Comparison of ENCODE assay signal across 16 mouse cellular contexts in the genomic region with DNA sequence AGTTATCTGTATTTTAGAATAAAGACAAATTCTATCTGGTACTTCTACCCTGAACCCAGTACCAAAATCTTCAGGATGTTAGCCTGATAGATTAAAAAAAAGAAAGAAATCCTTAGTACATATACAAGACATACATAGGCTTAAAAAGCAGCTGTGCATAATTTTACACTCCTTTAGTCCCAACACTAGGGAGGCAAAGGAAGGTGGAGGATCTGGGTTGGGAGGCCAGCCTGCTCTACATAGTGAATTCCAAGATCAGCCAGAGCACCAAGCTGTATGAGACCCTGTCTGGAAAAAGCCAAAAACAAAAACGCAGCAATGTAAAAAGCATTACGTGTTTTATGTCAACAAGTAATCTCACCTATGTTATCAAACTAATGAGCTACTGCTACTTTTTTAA. TPM values are rescaled to one million over a fixed set of nuclear protein-coding genes. Genes with fewer than 3 reads are reported as not detected.
DNase-seq lines count a peak whose midpoint lies in the region; ATAC-seq and TF ChIP-seq lines count a peak whose summit lies in the region.
"Had no signal": no experiment of that assay in that cellular context is flagged by ENCODE, and none has a peak within 500 bp of the region (broad histone marks: within the 10 kb centered on the region; RNA-seq: fewer than 3 reads in every experiment).

No protein-coding gene starts in this region.

- TF ChIP-seq CTCF in gastrocnemius, adult 2 months (IDR thresholded peaks at IDR 0.05): no peak
- TF ChIP-seq CTCF in intestine, postnatal 0 days (IDR thresholded peaks at IDR 0.05; ENCODE audit: low read depth): no peak
- no peak for TF ChIP-seq CTCF in stomach, postnatal 0 days (IDR thresholded peaks at IDR 0.05; ENCODE audit: low read depth)
- TF ChIP-seq CTCF in left cerebral cortex, adult 2 months (IDR thresholded peaks at IDR 0.05): no peak

- no peak overlapping the region for H3K9ac ChIP-seq in intestine, embryonic 14.5 days (ENCODE audit: low read length)
- H3K9ac ChIP-seq in intestine, postnatal 0 days (ENCODE audit: low read depth, low read length): no peak overlapping the region
- no peak overlapping the region for H3K9ac ChIP-seq in stomach, embryonic 14.5 days (replicated peaks; ENCODE audit: low read depth, low read length)
- no peak overlapping the region for H3K9ac ChIP-seq in stomach, postnatal 0 days (ENCODE audit: low read length)
- H3K9ac ChIP-seq: stomach, embryonic 15.5 days had no signal

- no peaks in the 10 kb centered on the region for H3K27me3 ChIP-seq in intestine, embryonic 14.5 days (replicated peaks; ENCODE audit: control insufficient read depth, insufficient read depth, low read length)
- H3K27me3 ChIP-seq in intestine, postnatal 0 days (replicated peaks; ENCODE audit: control insufficient read depth, insufficient read depth, low read length): no peaks in the 10 kb centered on the region
- H3K27me3 ChIP-seq in stomach, embryonic 14.5 days (ENCODE audit: control insufficient read depth, insufficient read depth, low read length): no peaks in the 10 kb centered on the region
- H3K27me3 ChIP-seq in stomach, postnatal 0 days (ENCODE audit: control insufficient read depth, insufficient read depth, low read length): no peaks in the 10 kb centered on the region
- H3K27me3 ChIP-seq: stomach, embryonic 15.5 days had no signal

- intact Hi-C loops in gastrocnemius, adult 2 months (cut with DNase I): no loop called here
- intact Hi-C loops in left cerebral cortex, adult 2 months (cut with DNase I): no loop called here

- peaks cover 42% of the 10 kb centered on the region for H3K36me3 ChIP-seq in intestine, embryonic 14.5 days (ENCODE audit: control insufficient read depth, insufficient read depth, low read length)
- H3K36me3 ChIP-seq in intestine, postnatal 0 days (ENCODE audit: control insufficient read depth, insufficient read depth): peaks cover 8% of the 10 kb centered on the region
- peaks cover 19% of the 10 kb centered on the region for H3K36me3 ChIP-seq in stomach, embryonic 14.5 days (ENCODE audit: control insufficient read depth, insufficient read depth, low read length)
- H3K36me3 ChIP-seq in stomach, postnatal 0 days (ENCODE audit: control insufficient read depth, insufficient read depth, low read length): no peaks in the 10 kb centered on the region

- 74% methylated on average over 2 of the region's 2 CpGs for WGBS in intestine, embryonic 14.5 days
- 52% methylated on average over 2 of the region's 2 CpGs for WGBS in intestine, postnatal 0 days
- 70% methylated on average over 2 of the region's 2 CpGs for whole genome bisulfite sequencing in stomach, embryonic 14.5 days
- 48% methylated on average over 2 of the region's 2 CpGs for WGBS in stomach, postnatal 0 days

- TF ChIP-seq EP300 in stomach, postnatal 0 days (optimal IDR thresholded peaks at IDR 0.05): no peak

- peak overlapping the region; percentile 23; the same call in 1 of the 2 replicates for H3K4me2 ChIP-seq in intestine, embryonic 14.5 days (ENCODE audit: low read length)
- H3K4me2 ChIP-seq in intestine, postnatal 0 days (replicated peaks; ENCODE audit: low read depth): no peak overlapping the region
- 0 out of 2 replicates have a peak overlapping the region, but pooled peaks have one; percentile 12 for H3K4me2 ChIP-seq in stomach, embryonic 14.5 days (replicated peaks; ENCODE audit: low read depth, low read length)
- H3K4me2 ChIP-seq in stomach, postnatal 0 days (replicated peaks; ENCODE audit: low read depth): no peak overlapping the region
- H3K4me2 ChIP-seq: stomach, embryonic 15.5 days had no signal

- peaks cover 16% of the 10 kb centered on the region for H3K4me1 ChIP-seq in intestine, embryonic 14.5 days (replicated peaks; ENCODE audit: control insufficient read depth, insufficient read depth, low read length)
- H3K4me1 ChIP-seq in intestine, postnatal 0 days (replicated peaks; ENCODE audit: control insufficient read depth, insufficient read depth, low read length): 0 out of 2 replicates have a peak, but pooled peaks cover 7% of the 10 kb centered on the region
- peaks cover 13% of the 10 kb centered on the region; the same call in 1 of the 2 replicates for H3K4me1 ChIP-seq in stomach, embryonic 14.5 days (ENCODE audit: control insufficient read depth, insufficient read depth, low read length)
- 0 out of 2 replicates have a peak, but pooled peaks cover 2% of the 10 kb centered on the region for H3K4me1 ChIP-seq in stomach, postnatal 0 days (replicated peaks; ENCODE audit: control insufficient read depth, insufficient read depth)

- no peaks in the 10 kb centered on the region for H3K9me3 ChIP-seq in intestine, embryonic 14.5 days (ENCODE audit: control insufficient read depth, low read length)
- H3K9me3 ChIP-seq in intestine, postnatal 0 days (ENCODE audit: control insufficient read depth): no peaks in the 10 kb centered on the region
- no peaks in the 10 kb centered on the region for H3K9me3 ChIP-seq in stomach, embryonic 14.5 days (ENCODE audit: control insufficient read depth, low read depth, low read length)
- no peaks in the 10 kb centered on the region for H3K9me3 ChIP-seq in stomach, postnatal 0 days (ENCODE audit: control insufficient read depth, low read length)
- H3K9me3 ChIP-seq: stomach, embryonic 15.5 days had no signal

- H3K4me3 ChIP-seq in gastrocnemius, adult 2 months: peak overlapping the region; percentile 97
- H3K4me3 ChIP-seq in intestine, embryonic 14.5 days (ENCODE audit: low read depth, low read length): no peak overlapping the region
- H3K4me3 ChIP-seq in intestine, postnatal 0 days (ENCODE audit: low read depth, low read length): no peak overlapping the region
- H3K4me3 ChIP-seq in stomach, embryonic 14.5 days (ENCODE audit: low read depth, low read length): no peak overlapping the region
- H3K4me3 ChIP-seq in stomach, postnatal 0 days (ENCODE audit: low read depth, low read length): no peak overlapping the region
- H3K4me3 ChIP-seq in left cerebral cortex, adult 2 months: no peak overlapping the region
- H3K4me3 ChIP-seq: stomach, embryonic 15.5 days had no signal

- no peak for ATAC-seq in intestine, embryonic 14.5 days (replicated peaks; ENCODE audit: low FRiP score, low TSS enrichment, low read depth)
- no peak for ATAC-seq in intestine, postnatal 0 days
- no peak for ATAC-seq in stomach, embryonic 14.5 days (ENCODE audit: insufficient number of reproducible peaks, insufficient read depth, low FRiP score, low read depth)
- no peak for ATAC-seq in stomach, postnatal 0 days (ENCODE audit: low FRiP score, low TSS enrichment)

- no peak overlapping the region for H3K27ac ChIP-seq in gastrocnemius, adult 2 months
- H3K27ac ChIP-seq in intestine, embryonic 14.5 days (ENCODE audit: low read depth): no peak overlapping the region
- no peak overlapping the region for H3K27ac ChIP-seq in intestine, postnatal 0 days (ENCODE audit: low read depth, low read length)
- no peak overlapping the region for H3K27ac ChIP-seq in stomach, embryonic 14.5 days (ENCODE audit: low read length)
- H3K27ac ChIP-seq in stomach, postnatal 0 days (replicated peaks): no peak overlapping the region
- H3K27ac ChIP-seq in left cerebral cortex, adult 2 months: no peak overlapping the region
- H3K27ac ChIP-seq: stomach, embryonic 15.5 days had no signal

- DNase-seq in gastrocnemius, adult 2 months: no peak
- no peak for DNase-seq in gastrocnemius, postnatal 25 days
- DNase-seq in intestine, embryonic 14.5 days (ENCODE audit: low spot score): no peak
- DNase-seq in stomach, postnatal 0 days (ENCODE audit: low spot score): no peak
- no peak for DNase-seq in left cerebral cortex, adult 2 months (ENCODE audit: extremely low spot score in 1 of 2, low spot score in 2 of 2)
- no peak for DNase-seq in thymus, postnatal 25 days
- DNase-seq: cerebellum, adult 11-12 months; lung, postnatal 36 days had no signal

RNA-seq across cellular contexts. Expression of a gene that starts 4.3 kb away (rescaled TPM):
- total RNA-seq in gastrocnemius, adult 2 months (2021): 100 to 1,000 TPM in 1 of 2 experiments, 10 to 100 TPM in 1; 81.7 to 100 TPM
- 10 to 100 TPM; 71.5 to 72.2 TPM for total RNA-seq in gastrocnemius, postnatal 25 days (2021)
- polyA plus RNA-seq in intestine, embryonic 14.5 days (2014; fragmentation: Nextera tagmentation; extraction: Ambion mirVana): 530 and 607 TPM in 2 replicates
- polyA plus RNA-seq in intestine, postnatal 0 days (2015; fragmentation: Nextera tagmentation; extraction: Ambion mirVana): 153 and 163 TPM in 2 replicates
- polyA plus RNA-seq in stomach, embryonic 14.5 days (2014; fragmentation: Nextera tagmentation; extraction: Ambion mirVana): 586 and 599 TPM in 2 replicates
- 162 and 167 TPM in 2 replicates for polyA plus RNA-seq in stomach, postnatal 0 days (2015; fragmentation: Nextera tagmentation; extraction: Ambion mirVana)
- total RNA-seq in left cerebral cortex, adult 2 months (2021): 100 to 1,000 TPM; 213 to 221 TPM

RNA-seq across cellular contexts. Expression of a gene that starts 10.9 kb away (rescaled TPM):
- not detected for total RNA-seq in gastrocnemius, adult 2 months (2021)
- total RNA-seq in gastrocnemius, postnatal 25 days (2021): not detected
- 76.9 and 83.0 TPM in 2 replicates for polyA plus RNA-seq in intestine, embryonic 14.5 days (2014; fragmentation: Nextera tagmentation; extraction: Ambion mirVana)
- polyA plus RNA-seq in intestine, postnatal 0 days (2015; fragmentation: Nextera tagmentation; extraction: Ambion mirVana): 23.2 and 24.4 TPM in 2 replicates
- polyA plus RNA-seq in stomach, embryonic 14.5 days (2014; fragmentation: Nextera tagmentation; extraction: Ambion mirVana): 54.3 and 67.1 TPM in 2 replicates
- polyA plus RNA-seq in stomach, postnatal 0 days (2015; fragmentation: Nextera tagmentation; extraction: Ambion mirVana): 29.4 and 29.8 TPM in 2 replicates
- 1 to 10 TPM; 1.5 to 1.8 TPM for total RNA-seq in left cerebral cortex, adult 2 months (2021)

RNA-seq across cellular contexts. Expression of a gene that starts 57.3 kb away (rescaled TPM):
- total RNA-seq in gastrocnemius, adult 2 months (2021): not detected
- total RNA-seq in gastrocnemius, postnatal 25 days (2021): not detected
- polyA plus RNA-seq in intestine, embryonic 14.5 days (2014; fragmentation: Nextera tagmentation; extraction: Ambion mirVana): not detected in 2 replicates
- polyA plus RNA-seq in intestine, postnatal 0 days (2015; fragmentation: Nextera tagmentation; extraction: Ambion mirVana): not detected in 2 replicates
- not detected in 2 replicates for polyA plus RNA-seq in stomach, embryonic 14.5 days (2014; fragmentation: Nextera tagmentation; extraction: Ambion mirVana)
- not detected in 2 replicates for polyA plus RNA-seq in stomach, postnatal 0 days (2015; fragmentation: Nextera tagmentation; extraction: Ambion mirVana)
- not detected for total RNA-seq in left cerebral cortex, adult 2 months (2021)
- total RNA-seq: heart, adult 8-10 months; layer of hippocampus, postnatal 10 days had no signal
- polyA plus RNA-seq: C2C12; kidney, embryonic 14.5 days; limb, embryonic 14.5 days; stomach, embryonic 15.5 days had no signal

Comparison
In these comparisons a context has a peak if more than half of its experiments do, and no peak if none do; other contexts are left out.
1. H3K4me2 ChIP-seq: peak in intestine, embryonic 14.5 days (single experiment) and stomach, embryonic 14.5 days (single experiment); none in intestine, postnatal 0 days (single experiment) and stomach, postnatal 0 days (single experiment).